Mouse (Mus musculus) cortical plate, adult 2 months (tissue): ENCODE results near the gene Lingo4.

ENCODE experiments used
- CTCF ChIP-seq: fragments of 200-500 bp; IDR thresholded peaks from 2 replicates; pipeline ENCODE4 v1.5.1; 2011; ENCODE audit warnings: mild to moderate bottlenecking, control low read depth, low read length; ENCODE audit not compliant: insufficient read depth; ENCODE audit errors: extremely low read depth
- POLR2A ChIP-seq: fragments of 200-500 bp; IDR thresholded peaks from 2 replicates; pipeline ENCODE4 v1.6.1; 2011; ENCODE audit warnings: mild to moderate bottlenecking, low read length, control low read depth; ENCODE audit not compliant: insufficient read depth; ENCODE audit errors: extremely low read depth

DNA sequence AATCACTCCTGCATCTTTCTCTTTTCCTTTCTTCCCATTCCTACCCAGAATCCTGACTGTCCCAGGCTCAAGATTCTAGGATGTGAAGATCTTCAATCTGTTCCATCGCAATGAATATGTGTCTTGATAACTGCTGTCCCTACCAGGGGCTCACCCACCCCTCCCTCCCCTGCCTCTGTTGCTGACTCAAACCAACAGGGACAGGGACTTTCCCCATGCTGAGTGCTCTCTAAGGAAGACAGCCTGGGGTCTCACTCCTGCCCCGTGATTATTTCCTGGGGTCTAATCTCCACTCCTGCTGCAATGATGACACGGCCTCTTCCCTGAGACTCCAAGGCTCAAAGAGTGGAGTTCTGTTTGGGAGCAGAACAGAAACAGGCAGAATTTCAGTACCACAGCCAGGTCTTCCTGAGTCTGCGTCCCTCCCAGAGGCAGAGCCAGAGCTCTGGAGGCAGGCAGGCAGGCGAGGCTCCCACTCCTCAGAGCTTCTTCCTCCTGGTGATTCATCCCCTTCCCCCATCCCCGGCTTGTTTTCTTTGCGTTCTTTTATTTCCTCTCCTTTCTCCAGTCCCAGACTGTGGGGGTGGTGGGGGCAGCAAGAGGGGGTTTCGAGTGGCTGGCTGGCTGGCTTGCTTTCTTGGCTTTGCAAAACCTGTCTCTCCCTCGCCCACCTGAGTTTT lies 18.3 kb upstream of the Lingo4 start:
- no peak for TF ChIP-seq CTCF
- TF ChIP-seq POLR2A, result no peak
